Mouse (Mus musculus): ENCODE measurements at regions not wholly inside any gene's neighbourhood (a gene's known extent, or its start where the extent isn't known, plus 50 kb on each side); places are given as distances from the start of the nearest gene placed in this dataset.

DNA sequence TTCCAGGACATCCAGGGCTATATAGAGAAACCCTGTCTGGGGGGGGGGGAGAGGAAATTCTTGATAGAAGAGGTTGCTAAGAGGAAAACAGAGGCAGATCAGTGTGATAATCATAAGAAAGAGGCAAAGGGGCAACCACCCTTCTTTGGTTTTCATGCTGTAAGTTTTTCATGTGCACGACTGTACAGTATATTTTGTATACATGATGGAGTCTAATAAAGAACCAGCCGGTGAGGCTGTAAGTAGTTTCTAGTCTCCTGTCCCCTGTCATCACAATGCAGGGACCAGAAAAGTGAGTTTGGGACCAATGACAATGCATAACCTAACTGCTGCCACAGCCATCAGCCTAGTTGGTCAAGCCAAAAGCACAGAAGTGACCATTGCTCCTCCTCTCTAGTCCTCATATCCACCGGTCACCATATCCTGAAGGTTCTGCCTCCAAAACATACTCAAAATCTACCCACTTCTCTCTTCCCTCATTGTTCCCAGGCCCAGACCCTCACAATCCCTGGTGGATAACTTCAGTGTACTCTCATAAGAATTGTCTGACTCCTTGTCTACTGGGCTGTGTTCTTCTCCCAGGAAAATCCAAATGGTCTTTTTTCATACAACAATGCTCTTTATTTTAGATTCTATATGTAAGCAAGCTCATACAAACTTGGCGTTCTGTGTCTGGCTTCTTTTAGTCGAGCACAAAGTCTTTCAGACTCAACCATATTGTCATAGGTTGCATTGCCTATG is 122.9 kb upstream of the Cpm start:
- no peak for TF ChIP-seq EP300 (IDR thresholded peaks at IDR 0.05)
- no peak for TF ChIP-seq CTCF (IDR thresholded peaks at IDR 0.05)

Measured in lung, postnatal 0 days (tissue).